Mouse (Mus musculus): ENCODE results near the gene Ext2. TPM values are rescaled to one million over a fixed set of nuclear protein-coding genes. Genes with fewer than 3 reads are reported as not detected.

The Ext2 gene
- polyA plus RNA-seq, 1 experiment from 2014 or later, result 29.6 TPM

GRCm38 (mm10) chr2:93749709-93750108 is 72.7 kb downstream of the Ext2 start:
- Histone ChIP-seq H3K27ac (no peak overlapping the region), H3K9ac (no peak overlapping the region), H3K4me3 (replicated peaks) (no peak overlapping the region), H3K4me2 (no peak overlapping the region), H3K36me3 (no peaks in the 10 kb centered on the region), H3K9me3 (replicated peaks) (no peaks in the 10 kb centered on the region), H3K4me1 (replicated peaks) (peaks cover 18% of the 10 kb centered on the region), H3K27me3 (no peaks in the 10 kb centered on the region)
- DNase-seq (no peak), ATAC-seq (ENCODE audit: low read depth) (no peak)
- WGBS (ENCODE audit: insufficient replicate concordance), result 86% methylated on average over 4 of the region's 4 CpGs

- Histone ChIP-seq H3K9me3 (replicated peaks) (no peaks in the 10 kb centered on the region), H3K4me1 (replicated peaks) (peaks cover 18% of the 10 kb centered on the region), H3K27ac (no peak overlapping the region), H3K36me3 (no peaks in the 10 kb centered on the region), H3K4me2 (no peak overlapping the region), H3K9ac (no peak overlapping the region), H3K27me3 (no peaks in the 10 kb centered on the region), H3K4me3 (replicated peaks) (no peak overlapping the region)
- ATAC-seq (ENCODE audit: low read depth), result 0 out of 2 replicates have a peak, but pooled peaks have one; percentile 23
- no peak for DNase-seq
- 85% methylated on average over 5 of the region's 5 CpGs for WGBS (ENCODE audit: insufficient replicate concordance)
Measured at GRCm38 (mm10) chr2:93747538-93748126, 74.7 kb downstream of the Ext2 start.

- no peak overlapping the region for H3K27ac ChIP-seq
- WGBS (ENCODE audit: insufficient replicate concordance), result 71% methylated on average over 4 of the region's 4 CpGs
- H3K4me2 ChIP-seq, result no peak overlapping the region
- no peak for ATAC-seq (ENCODE audit: low read depth)
- no peak overlapping the region for H3K9ac ChIP-seq
- H3K9me3 ChIP-seq (replicated peaks), result no peaks in the 10 kb centered on the region
- DNase-seq, result no peak
- no peak overlapping the region for H3K4me3 ChIP-seq (replicated peaks)
- H3K27me3 ChIP-seq, result no peaks in the 10 kb centered on the region
- H3K36me3 ChIP-seq, result no peaks in the 10 kb centered on the region
- H3K4me1 ChIP-seq (replicated peaks), result peaks cover 18% of the 10 kb centered on the region
Measured at GRCm38 (mm10) chr2:93746620-93747019, 75.7 kb downstream of the Ext2 start.

GRCm38 (mm10) chr2:93746162-93746561 is 76.2 kb downstream of the Ext2 start:
- H3K27ac ChIP-seq, result no peak overlapping the region
- ATAC-seq (ENCODE audit: low read depth), result no peak
- WGBS (ENCODE audit: insufficient replicate concordance), result 66% methylated on average over 5 of the region's 5 CpGs

GRCm38 (mm10) chr2:93745741-93746140 is 76.6 kb downstream of the Ext2 start:
- Histone ChIP-seq H3K4me3 (replicated peaks) (no peak overlapping the region), H3K27ac (no peak overlapping the region), H3K36me3 (no peaks in the 10 kb centered on the region), H3K4me1 (replicated peaks) (peaks cover 18% of the 10 kb centered on the region), H3K9me3 (replicated peaks) (no peaks in the 10 kb centered on the region), H3K4me2 (no peak overlapping the region), H3K9ac (no peak overlapping the region), H3K27me3 (no peaks in the 10 kb centered on the region)
- ATAC-seq (ENCODE audit: low read depth), result no peak
- DNase-seq, result no peak
- WGBS (ENCODE audit: insufficient replicate concordance), result 61% methylated on average over 9 of the region's 9 CpGs

More at GRCm38 (mm10) chr2:93746162-93746561, 76.2 kb downstream of the Ext2 start:
- Histone ChIP-seq H3K4me2 (no peak overlapping the region), H3K4me1 (replicated peaks) (peaks cover 18% of the 10 kb centered on the region), H3K9ac (no peak overlapping the region), H3K9me3 (replicated peaks) (no peaks in the 10 kb centered on the region), H3K4me3 (replicated peaks) (no peak overlapping the region), H3K27me3 (no peaks in the 10 kb centered on the region), H3K36me3 (no peaks in the 10 kb centered on the region)
- no peak for DNase-seq

GRCm38 (mm10) chr2:93744346-93745229 is 77.8 kb downstream of the Ext2 start:
- 60% methylated on average over 11 of the region's 11 CpGs for WGBS (ENCODE audit: insufficient replicate concordance)
- Histone ChIP-seq H3K36me3 (no peaks in the 10 kb centered on the region), H3K9ac (no peak overlapping the region), H3K27ac (no peak overlapping the region), H3K4me1 (replicated peaks) (peaks cover 20% of the 10 kb centered on the region), H3K4me2 (no peak overlapping the region), H3K27me3 (no peaks in the 10 kb centered on the region), H3K4me3 (replicated peaks) (no peak overlapping the region), H3K9me3 (replicated peaks) (no peaks in the 10 kb centered on the region)
- DNase-seq (no peak), ATAC-seq (ENCODE audit: low read depth) (no peak)

GRCm38 (mm10) chr2:93741700-93742099 is 80.7 kb downstream of the Ext2 start:
- Histone ChIP-seq H3K4me2 (no peak overlapping the region), H3K9me3 (replicated peaks) (no peaks in the 10 kb centered on the region), H3K9ac (no peak overlapping the region), H3K27me3 (no peaks in the 10 kb centered on the region), H3K4me1 (replicated peaks) (peaks cover 26% of the 10 kb centered on the region), H3K36me3 (peaks cover 10% of the 10 kb centered on the region; the same call in 1 of the 2 replicates), H3K27ac (no peak overlapping the region), H3K4me3 (replicated peaks) (no peak overlapping the region)
- 78% methylated on average over 7 of the region's 7 CpGs for WGBS (ENCODE audit: insufficient replicate concordance)
- DNase-seq, result no peak
- no peak for ATAC-seq (ENCODE audit: low read depth)

GRCm38 (mm10) chr2:93739044-93739569 is 83.3 kb downstream of the Ext2 start:
- H3K27ac ChIP-seq, result no peak overlapping the region
- H3K27me3 ChIP-seq, result no peaks in the 10 kb centered on the region
- no peak overlapping the region for H3K4me3 ChIP-seq (replicated peaks)
- no peak overlapping the region for H3K4me2 ChIP-seq
- peaks cover 13% of the 10 kb centered on the region; the same call in 1 of the 2 replicates for H3K36me3 ChIP-seq
- DNase-seq (no peak), ATAC-seq (ENCODE audit: low read depth) (no peak)
- 55% methylated on average over 5 of the region's 5 CpGs for WGBS (ENCODE audit: insufficient replicate concordance)
- peaks cover 13% of the 10 kb centered on the region; the same call in 1 of the 2 replicates for H3K4me1 ChIP-seq (replicated peaks)
- H3K9ac ChIP-seq, result no peak overlapping the region
- H3K9me3 ChIP-seq (replicated peaks), result no peaks in the 10 kb centered on the region

GRCm38 (mm10) chr2:93737146-93737545 is 85.2 kb downstream of the Ext2 start:
- Histone ChIP-seq H3K4me2 (no peak overlapping the region), H3K4me1 (replicated peaks) (peaks cover 13% of the 10 kb centered on the region; the same call in 1 of the 2 replicates), H3K27ac (no peak overlapping the region), H3K4me3 (replicated peaks) (no peak overlapping the region), H3K27me3 (no peaks in the 10 kb centered on the region), H3K9me3 (replicated peaks) (no peaks in the 10 kb centered on the region), H3K36me3 (peaks cover 13% of the 10 kb centered on the region; the same call in 1 of the 2 replicates), H3K9ac (no peak overlapping the region)
- DNase-seq (no peak), ATAC-seq (ENCODE audit: low read depth) (no peak)
- 82% methylated on average over 8 of the region's 8 CpGs for WGBS (ENCODE audit: insufficient replicate concordance)

GRCm38 (mm10) chr2:93732658-93733057 is 89.7 kb downstream of the Ext2 start:
- DNase-seq (no peak), ATAC-seq (ENCODE audit: low read depth) (no peak)
- H3K4me3 ChIP-seq (replicated peaks), result no peak overlapping the region
- no peaks in the 10 kb centered on the region for H3K4me1 ChIP-seq (replicated peaks)
- WGBS (ENCODE audit: insufficient replicate concordance), result 77% methylated on average over 7 of the region's 7 CpGs
- 0 out of 2 replicates have a peak, but pooled peaks cover 13% of the 10 kb centered on the region for H3K36me3 ChIP-seq
- no peak overlapping the region for H3K9ac ChIP-seq
- H3K27ac ChIP-seq, result no peak overlapping the region
- no peaks in the 10 kb centered on the region for H3K9me3 ChIP-seq (replicated peaks)
- H3K27me3 ChIP-seq, result no peaks in the 10 kb centered on the region
- H3K4me2 ChIP-seq, result no peak overlapping the region

- Histone ChIP-seq H3K4me2 (no peak overlapping the region), H3K4me3 (replicated peaks) (no peak overlapping the region), H3K27me3 (no peaks in the 10 kb centered on the region), H3K4me1 (replicated peaks) (no peaks in the 10 kb centered on the region), H3K36me3 (0 out of 2 replicates have a peak, but pooled peaks cover 13% of the 10 kb centered on the region), H3K9me3 (replicated peaks) (no peaks in the 10 kb centered on the region), H3K27ac (no peak overlapping the region), H3K9ac (no peak overlapping the region)
- DNase-seq (no peak), ATAC-seq (ENCODE audit: low read depth) (no peak)
- 75% methylated on average over 11 of the region's 11 CpGs for WGBS (ENCODE audit: insufficient replicate concordance)
Measured at GRCm38 (mm10) chr2:93729585-93729984, 92.8 kb downstream of the Ext2 start.
